Mouse (Mus musculus): ENCODE results near the gene Acadm. TPM values are rescaled to one million over a fixed set of nuclear protein-coding genes. Genes with fewer than 3 reads are reported as not detected.

The Acadm gene
- polyA plus RNA-seq, 1 experiment from 2014 or later = 58.3 TPM

- H3K36me3 ChIP-seq (ENCODE audit: control insufficient read depth, insufficient read depth, low read length) = no peaks in the 10 kb centered on the region
- no peak overlapping the region for H3K4me2 ChIP-seq (ENCODE audit: low read depth)
- H3K9ac ChIP-seq (ENCODE audit: low read length) = no peak overlapping the region
- H3K27me3 ChIP-seq (ENCODE audit: control insufficient read depth, insufficient read depth, low read length) = peaks cover 3% of the 10 kb centered on the region; the same call in 1 of the 2 replicates
- 40% methylated on average over 4 of the region's 4 CpGs for WGBS
- H3K27ac ChIP-seq (ENCODE audit: low read depth, low read length) = no peak overlapping the region
- no peak overlapping the region for H3K4me3 ChIP-seq (ENCODE audit: low read depth, low read length)
- H3K4me1 ChIP-seq (ENCODE audit: control insufficient read depth, insufficient read depth, low read length) = no peaks in the 10 kb centered on the region
- DNase-seq (ENCODE audit: low spot score) = peak; percentile 44
- no peaks in the 10 kb centered on the region for H3K9me3 ChIP-seq (ENCODE audit: control insufficient read depth, low read length)
- no peak for ATAC-seq (ENCODE audit: insufficient read depth, low FRiP score, low TSS enrichment)
These were observed 24.1 kb upstream of the Acadm start for GRCm38 (mm10) chr3:153968549-153968948.

GRCm38 (mm10) chr3:153967447-153967846, 23.0 kb upstream of the Acadm start:
- 81% methylated on average over 5 of the region's 5 CpGs for WGBS
- Histone ChIP-seq H3K9me3 (ENCODE audit: control insufficient read depth, low read length) (no peaks in the 10 kb centered on the region), H3K9ac (ENCODE audit: low read length) (no peak overlapping the region), H3K27ac (ENCODE audit: low read depth, low read length) (no peak overlapping the region), H3K4me1 (ENCODE audit: control insufficient read depth, insufficient read depth, low read length) (no peaks in the 10 kb centered on the region), H3K4me2 (ENCODE audit: low read depth) (no peak overlapping the region), H3K4me3 (ENCODE audit: low read depth, low read length) (no peak overlapping the region), H3K36me3 (ENCODE audit: control insufficient read depth, insufficient read depth, low read length) (no peaks in the 10 kb centered on the region), H3K27me3 (ENCODE audit: control insufficient read depth, insufficient read depth, low read length) (no peaks in the 10 kb centered on the region)
- no peak for DNase-seq (ENCODE audit: low spot score)
- ATAC-seq (ENCODE audit: insufficient read depth, low FRiP score, low TSS enrichment) = no peak

GRCm38 (mm10) chr3:153961632-153962389, 17.4 kb upstream of the Acadm start:
- Histone ChIP-seq H3K4me1 (ENCODE audit: control insufficient read depth, insufficient read depth, low read length) (no peaks in the 10 kb centered on the region), H3K4me2 (ENCODE audit: low read depth) (no peak overlapping the region), H3K27me3 (ENCODE audit: control insufficient read depth, insufficient read depth, low read length) (no peaks in the 10 kb centered on the region), H3K9me3 (ENCODE audit: control insufficient read depth, low read length) (no peaks in the 10 kb centered on the region), H3K27ac (ENCODE audit: low read depth, low read length) (no peak overlapping the region), H3K9ac (ENCODE audit: low read length) (no peak overlapping the region), H3K36me3 (ENCODE audit: control insufficient read depth, insufficient read depth, low read length) (no peaks in the 10 kb centered on the region; the same call in 1 of the 2 replicates), H3K4me3 (ENCODE audit: low read depth, low read length) (no peak overlapping the region)
- no peak; the same call in 1 of the 2 replicates for ATAC-seq (ENCODE audit: insufficient read depth, low FRiP score, low TSS enrichment)
- peak; percentile 32 for DNase-seq (ENCODE audit: low spot score)
- WGBS = 68% methylated on average over 6 of the region's 6 CpGs

GRCm38 (mm10) chr3:153960884-153961283, 16.5 kb upstream of the Acadm start:
- H3K36me3 ChIP-seq (ENCODE audit: control insufficient read depth, insufficient read depth, low read length) = no peaks in the 10 kb centered on the region; the same call in 1 of the 2 replicates
- no peak for DNase-seq (ENCODE audit: low spot score)
- H3K9ac ChIP-seq (ENCODE audit: low read length) = no peak overlapping the region
- no peak overlapping the region for H3K4me2 ChIP-seq (ENCODE audit: low read depth)
- WGBS = 74% methylated on average over 2 of the region's 2 CpGs
- H3K4me3 ChIP-seq (ENCODE audit: low read depth, low read length) = no peak overlapping the region
- H3K4me1 ChIP-seq (ENCODE audit: control insufficient read depth, insufficient read depth, low read length) = no peaks in the 10 kb centered on the region
- no peak for ATAC-seq (ENCODE audit: insufficient read depth, low FRiP score, low TSS enrichment)
- H3K27me3 ChIP-seq (ENCODE audit: control insufficient read depth, insufficient read depth, low read length) = no peaks in the 10 kb centered on the region
- no peaks in the 10 kb centered on the region for H3K9me3 ChIP-seq (ENCODE audit: control insufficient read depth, low read length)
- no peak overlapping the region for H3K27ac ChIP-seq (ENCODE audit: low read depth, low read length)

- Histone ChIP-seq H3K4me2 (ENCODE audit: low read depth) (no peak overlapping the region), H3K36me3 (ENCODE audit: control insufficient read depth, insufficient read depth, low read length) (no peaks in the 10 kb centered on the region; the same call in 1 of the 2 replicates), H3K9ac (ENCODE audit: low read length) (no peak overlapping the region), H3K4me3 (ENCODE audit: low read depth, low read length) (no peak overlapping the region), H3K9me3 (ENCODE audit: control insufficient read depth, low read length) (no peaks in the 10 kb centered on the region), H3K27me3 (ENCODE audit: control insufficient read depth, insufficient read depth, low read length) (no peaks in the 10 kb centered on the region), H3K4me1 (ENCODE audit: control insufficient read depth, insufficient read depth, low read length) (no peaks in the 10 kb centered on the region), H3K27ac (ENCODE audit: low read depth, low read length) (no peak overlapping the region)
- ATAC-seq (ENCODE audit: insufficient read depth, low FRiP score, low TSS enrichment) (peak; percentile 20; the same call in 1 of the 2 replicates), DNase-seq (ENCODE audit: low spot score) (no peak)
- 78% methylated on average over 9 of the region's 9 CpGs for WGBS
These were observed 15.3 kb upstream of the Acadm start for GRCm38 (mm10) chr3:153959731-153960207.

GRCm38 (mm10) chr3:153959035-153959730, 14.8 kb upstream of the Acadm start:
- no peaks in the 10 kb centered on the region for H3K9me3 ChIP-seq (ENCODE audit: control insufficient read depth, low read length)
- H3K9ac ChIP-seq (ENCODE audit: low read length) = no peak overlapping the region
- no peaks in the 10 kb centered on the region for H3K27me3 ChIP-seq (ENCODE audit: control insufficient read depth, insufficient read depth, low read length)
- no peak overlapping the region for H3K4me2 ChIP-seq (ENCODE audit: low read depth)
- no peaks in the 10 kb centered on the region for H3K4me1 ChIP-seq (ENCODE audit: control insufficient read depth, insufficient read depth, low read length)
- peak; percentile 45; the same call in 1 of the 2 replicates for ATAC-seq (ENCODE audit: insufficient read depth, low FRiP score, low TSS enrichment)
- no peak overlapping the region for H3K4me3 ChIP-seq (ENCODE audit: low read depth, low read length)
- 100% methylated on average over 1 of the region's 1 CpGs for WGBS
- DNase-seq (ENCODE audit: low spot score) = no peak
- H3K36me3 ChIP-seq (ENCODE audit: control insufficient read depth, insufficient read depth, low read length) = no peaks in the 10 kb centered on the region; the same call in 1 of the 2 replicates
- no peak overlapping the region for H3K27ac ChIP-seq (ENCODE audit: low read depth, low read length)

- Histone ChIP-seq H3K4me2 (ENCODE audit: low read depth) (no peak overlapping the region), H3K27ac (ENCODE audit: low read depth, low read length) (no peak overlapping the region), H3K27me3 (ENCODE audit: control insufficient read depth, insufficient read depth, low read length) (no peaks in the 10 kb centered on the region), H3K36me3 (ENCODE audit: control insufficient read depth, insufficient read depth, low read length) (no peaks in the 10 kb centered on the region; the same call in 1 of the 2 replicates), H3K4me1 (ENCODE audit: control insufficient read depth, insufficient read depth, low read length) (no peaks in the 10 kb centered on the region), H3K9ac (ENCODE audit: low read length) (no peak overlapping the region), H3K4me3 (ENCODE audit: low read depth, low read length) (no peak overlapping the region), H3K9me3 (ENCODE audit: control insufficient read depth, low read length) (no peaks in the 10 kb centered on the region)
- WGBS = 88% methylated on average over 5 of the region's 5 CpGs
- DNase-seq (ENCODE audit: low spot score) = no peak
- no peak for ATAC-seq (ENCODE audit: insufficient read depth, low FRiP score, low TSS enrichment)
These were observed 13.5 kb upstream of the Acadm start for GRCm38 (mm10) chr3:153957916-153958315.

- Histone ChIP-seq H3K27me3 (ENCODE audit: control insufficient read depth, insufficient read depth, low read length) (no peaks in the 10 kb centered on the region), H3K4me2 (ENCODE audit: low read depth) (no peak overlapping the region), H3K9me3 (ENCODE audit: control insufficient read depth, low read length) (no peaks in the 10 kb centered on the region), H3K9ac (ENCODE audit: low read length) (no peak overlapping the region), H3K27ac (ENCODE audit: low read depth, low read length) (no peak overlapping the region), H3K36me3 (ENCODE audit: control insufficient read depth, insufficient read depth, low read length) (no peaks in the 10 kb centered on the region), H3K4me1 (ENCODE audit: control insufficient read depth, insufficient read depth, low read length) (no peaks in the 10 kb centered on the region; the same call in 1 of the 2 replicates), H3K4me3 (ENCODE audit: low read depth, low read length) (no peak overlapping the region)
- ATAC-seq (ENCODE audit: insufficient read depth, low FRiP score, low TSS enrichment) (no peak), DNase-seq (ENCODE audit: low spot score) (no peak)
- WGBS = 84% methylated on average over 2 of the region's 2 CpGs
These were observed 3.7 kb upstream of the Acadm start for GRCm38 (mm10) chr3:153948176-153948575.
